Mouse (Mus musculus) adrenal gland, postnatal 10 days (tissue): ENCODE data around the gene Trio. TPM values are rescaled to one million over a fixed set of nuclear protein-coding genes. Genes with fewer than 3 reads are reported as not detected.

Source experiments
- DNase-seq: peaks from one replicate; pipeline ENCODE4 v3.0.0; 2021; ENCODE audit warnings: mixed read lengths
- total RNA-seq, 2 experiments: library from RNA; stranded (reverse); gene quantifications; 2 replicates each; pipeline ENCODE4 v1.2.3; 2021

The Trio gene
- total RNA-seq, 2 experiments from 2014 or later, result 49.8 to 81.3 TPM

GRCm38 (mm10) chr15:27944898-27945297, 80.8 kb downstream of the Trio start:
- no peak for DNase-seq

DNA sequence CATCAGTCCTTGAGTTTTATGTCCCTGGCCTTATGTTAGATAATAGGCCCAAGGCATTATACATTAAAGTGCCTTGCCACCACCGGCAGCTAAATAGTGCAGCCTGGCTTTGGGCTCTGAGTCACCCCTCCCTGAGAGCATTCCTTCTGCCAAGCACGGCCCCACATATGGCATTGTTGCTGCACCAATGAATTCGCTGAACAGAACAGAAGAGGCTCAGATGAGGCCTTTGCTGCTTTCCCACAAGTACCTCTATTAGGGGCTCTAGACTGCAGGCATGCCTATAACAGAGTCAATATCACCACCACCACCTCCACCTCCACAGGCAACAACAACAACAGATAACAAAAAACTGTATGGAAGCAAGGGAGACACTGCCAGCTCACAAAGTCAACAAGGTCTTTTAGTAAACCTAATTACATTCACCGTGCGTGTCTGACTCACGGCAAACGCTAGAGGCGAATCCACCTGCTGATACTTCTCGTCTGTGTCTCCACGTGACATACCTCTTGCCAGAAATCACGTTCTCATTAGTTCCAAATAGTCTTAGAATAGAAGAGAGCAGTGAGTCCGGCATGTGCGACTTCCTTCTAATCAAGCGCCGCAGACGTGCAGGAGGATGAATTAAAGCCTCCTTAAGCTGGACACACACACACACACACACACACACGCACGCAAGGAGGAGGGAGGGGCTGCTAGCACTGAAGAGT, 82.0 kb downstream of the Trio start:
- peak; percentile 43 for DNase-seq

DNA sequence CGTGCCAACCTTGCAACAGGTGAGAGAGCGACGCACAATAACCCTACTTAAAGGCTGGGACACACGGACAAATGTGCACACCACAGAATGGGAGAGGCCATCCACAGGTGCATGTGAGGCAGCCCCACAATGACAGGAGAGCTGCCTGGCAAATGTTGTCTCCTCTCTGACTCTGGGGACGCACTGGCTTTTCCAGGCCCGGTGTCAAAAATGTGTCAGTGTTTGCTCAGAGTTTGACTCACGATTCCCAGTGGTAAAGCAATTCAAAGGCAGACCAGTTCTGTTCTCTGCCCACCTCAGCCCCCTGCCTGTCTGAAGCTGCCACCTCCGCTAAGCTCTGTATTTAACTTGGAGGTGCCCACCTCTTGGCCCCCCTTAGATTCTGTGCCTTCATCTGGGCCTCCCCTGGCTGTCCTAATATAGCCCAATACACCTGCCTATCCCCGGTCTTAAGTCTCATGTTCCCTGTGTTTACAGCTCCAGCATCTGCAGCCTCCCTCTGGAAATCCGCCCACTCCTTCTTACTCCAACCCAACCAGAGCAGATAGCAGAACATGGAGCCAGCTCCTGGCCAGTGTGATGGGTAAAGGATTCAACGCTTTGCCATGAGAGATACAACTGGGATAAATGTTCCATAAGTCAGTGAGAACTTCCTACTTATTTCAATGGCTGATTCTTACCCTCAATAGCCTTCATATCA, 83.3 kb downstream of the Trio start:
- peak; percentile 43 for DNase-seq

DNA sequence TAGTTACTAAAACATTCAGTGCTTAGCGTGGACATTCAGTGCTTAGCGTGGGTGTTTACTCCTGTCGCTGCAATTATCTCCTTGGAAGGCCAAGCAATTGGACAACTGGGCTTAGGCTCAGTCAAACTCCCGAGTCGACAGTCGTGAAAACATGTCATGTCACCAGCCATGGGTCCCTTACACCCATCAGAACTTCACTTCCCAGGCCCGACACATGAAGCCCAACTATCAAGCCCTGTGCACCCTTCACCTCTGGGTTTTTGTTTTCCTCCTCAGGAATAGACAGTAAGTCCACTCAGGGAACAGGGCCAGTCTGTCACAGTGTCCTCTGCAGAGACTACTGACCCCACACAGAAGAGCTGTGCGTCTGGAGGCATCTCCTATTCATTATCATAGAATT, 84.2 kb downstream of the Trio start:
- no peak for DNase-seq

GRCm38 (mm10) chr15:27941020-27941419, 84.6 kb downstream of the Trio start:
- no peak for DNase-seq

- DNase-seq, result no peak
Observed at GRCm38 (mm10) chr15:27940032-27940431, 85.6 kb downstream of the Trio start.

DNA sequence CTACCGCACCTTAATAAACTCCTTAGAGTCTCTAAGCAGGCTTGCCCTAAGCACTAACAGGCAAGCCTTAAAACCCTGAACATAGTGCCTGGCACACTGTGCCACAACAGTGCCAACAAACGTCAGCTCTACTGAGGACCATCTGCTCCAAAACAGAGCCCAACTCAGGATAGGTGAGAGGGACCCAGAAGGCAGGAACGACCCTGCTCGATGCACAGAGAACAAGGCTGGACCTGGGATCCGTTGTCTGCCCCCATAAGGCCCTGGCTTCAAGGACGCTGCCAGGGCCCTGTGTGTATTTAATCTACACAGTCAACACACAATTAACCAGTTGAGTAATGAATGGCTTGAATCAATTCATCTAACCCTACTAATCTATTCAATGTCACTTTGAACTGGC, 86.8 kb downstream of the Trio start:
- DNase-seq, result no peak

DNA sequence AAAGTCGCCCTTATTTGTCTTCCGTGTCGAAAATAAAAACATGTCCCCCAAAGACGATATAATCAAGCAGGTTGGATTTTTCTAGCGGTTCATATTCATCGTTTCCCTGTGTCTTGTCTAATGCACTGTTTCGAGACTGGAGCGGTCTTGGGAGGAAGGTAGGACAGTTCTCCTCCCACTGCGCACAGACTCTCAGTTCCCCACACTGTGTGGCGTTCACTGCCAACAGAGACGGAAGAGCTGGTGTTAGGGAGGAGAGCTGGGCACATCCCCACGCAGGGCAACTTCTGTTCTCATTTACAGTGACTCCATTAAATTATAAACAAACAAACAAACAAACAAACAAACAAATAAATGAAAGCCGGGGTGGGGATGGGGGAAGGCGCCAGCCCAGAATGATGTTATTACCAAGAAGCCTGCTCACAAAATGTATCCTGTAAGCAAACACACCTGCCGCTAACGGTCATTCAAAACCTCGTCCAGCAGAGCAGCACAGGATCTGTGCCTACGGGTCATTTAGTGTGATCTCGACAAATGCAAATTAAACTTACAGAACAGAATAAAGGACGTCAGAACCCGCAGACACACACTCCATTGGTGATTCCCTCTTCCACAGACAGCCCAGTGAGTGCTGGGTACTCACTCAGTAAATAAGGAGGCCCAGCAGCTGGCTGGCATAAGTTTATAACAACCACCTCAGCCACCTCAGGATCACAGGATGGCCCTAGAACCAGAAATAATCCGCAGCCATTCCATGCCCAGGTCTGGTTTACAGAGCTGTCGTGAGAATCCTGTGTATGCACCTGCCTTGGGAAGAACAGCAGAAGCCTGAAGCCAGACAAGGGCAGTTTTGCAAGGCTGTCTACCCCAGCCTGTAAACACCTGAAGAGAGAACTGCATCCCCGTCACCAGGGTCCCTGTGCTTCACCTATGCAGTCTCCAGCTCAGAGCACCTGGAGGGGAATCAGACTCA, 87.5 kb downstream of the Trio start:
- DNase-seq, result no peak

- peak; percentile 66 for DNase-seq
Observed at GRCm38 (mm10) chr15:27937003-27937860, 88.4 kb downstream of the Trio start.

DNA sequence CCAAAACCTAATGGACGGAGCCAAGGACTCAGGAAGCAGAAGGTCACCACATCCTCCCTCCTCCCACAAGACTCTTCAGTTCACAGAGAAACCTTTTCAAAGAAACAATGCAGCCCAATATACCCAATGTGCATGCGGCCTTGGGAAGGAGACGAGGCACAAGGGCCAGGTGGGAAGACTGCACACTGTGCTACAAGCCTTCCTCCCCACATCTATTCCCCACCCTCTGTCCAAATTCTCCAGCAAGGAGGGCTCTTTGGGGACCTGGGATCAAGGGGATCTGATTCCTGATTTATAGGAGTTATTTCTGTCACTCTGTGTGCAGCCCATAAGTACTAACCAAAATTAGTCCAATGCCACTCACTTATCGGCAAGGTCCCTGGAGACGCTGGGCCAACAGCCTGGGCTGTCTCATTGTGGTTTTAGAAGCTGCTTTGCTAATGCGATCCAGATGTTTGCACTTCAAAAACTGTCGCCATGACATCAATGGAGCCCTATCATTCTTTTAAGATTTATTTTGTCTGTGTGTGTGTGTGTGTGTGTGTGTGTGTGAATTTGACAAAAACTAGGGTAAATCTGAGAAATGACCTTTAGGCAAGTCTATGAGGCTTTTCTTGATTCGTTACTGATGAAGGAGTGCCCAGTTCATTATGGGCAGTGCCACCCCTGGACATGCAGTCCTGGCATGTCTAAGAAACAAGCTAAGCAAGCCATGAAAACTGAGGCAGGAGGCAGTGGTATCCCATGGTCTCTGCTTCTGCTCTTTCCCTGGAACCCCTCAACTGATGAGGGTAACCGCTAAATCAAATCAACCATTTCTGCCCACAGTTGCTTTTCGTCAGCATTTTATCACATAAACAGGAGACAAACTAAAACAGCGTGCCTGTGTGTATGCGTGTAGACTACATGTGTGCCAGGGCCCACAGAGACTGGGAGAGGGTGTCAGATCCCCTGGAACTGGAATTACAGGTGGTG, 89.6 kb downstream of the Trio start:
- no peak for DNase-seq

DNA sequence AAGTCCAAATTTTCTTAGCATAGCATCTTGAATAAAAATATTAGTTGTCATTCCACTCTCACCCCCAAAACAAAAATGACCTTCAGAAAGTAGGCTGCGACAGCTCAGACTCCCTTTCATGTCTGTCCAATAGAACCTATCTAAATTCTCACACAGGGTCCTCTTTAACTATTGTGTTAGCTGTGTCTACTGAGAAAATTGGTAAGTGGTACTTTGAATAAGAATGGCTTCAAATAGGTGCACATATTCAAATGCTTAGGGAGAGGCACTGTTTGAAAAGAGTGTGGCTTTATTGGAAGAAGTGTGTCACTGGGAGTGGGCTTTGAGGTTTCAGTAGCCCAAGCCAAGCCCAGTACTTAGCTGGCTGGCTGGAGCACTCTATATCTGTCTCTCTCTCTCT, 92.4 kb downstream of the Trio start:
- DNase-seq, result no peak

DNA sequence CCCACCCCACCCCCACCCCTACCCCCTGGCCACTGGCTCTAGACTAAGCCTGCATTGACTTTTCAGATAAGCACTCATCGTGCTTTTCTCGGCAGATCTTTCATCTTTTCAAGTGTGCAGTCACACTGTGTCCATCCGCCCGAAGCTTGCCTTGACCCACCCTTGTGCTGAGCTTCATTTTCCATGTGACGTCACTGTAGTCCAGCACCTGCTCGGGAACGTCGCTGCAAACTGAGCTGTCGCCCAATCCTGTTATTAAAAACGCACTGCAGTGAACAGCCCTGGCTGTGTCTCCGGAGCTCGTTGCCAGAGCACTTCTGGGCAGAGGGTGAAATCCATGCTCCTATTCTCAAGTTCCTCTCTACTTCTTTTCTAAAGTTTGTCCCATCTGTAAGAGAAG, 93.8 kb downstream of the Trio start:
- DNase-seq, result no peak

DNA sequence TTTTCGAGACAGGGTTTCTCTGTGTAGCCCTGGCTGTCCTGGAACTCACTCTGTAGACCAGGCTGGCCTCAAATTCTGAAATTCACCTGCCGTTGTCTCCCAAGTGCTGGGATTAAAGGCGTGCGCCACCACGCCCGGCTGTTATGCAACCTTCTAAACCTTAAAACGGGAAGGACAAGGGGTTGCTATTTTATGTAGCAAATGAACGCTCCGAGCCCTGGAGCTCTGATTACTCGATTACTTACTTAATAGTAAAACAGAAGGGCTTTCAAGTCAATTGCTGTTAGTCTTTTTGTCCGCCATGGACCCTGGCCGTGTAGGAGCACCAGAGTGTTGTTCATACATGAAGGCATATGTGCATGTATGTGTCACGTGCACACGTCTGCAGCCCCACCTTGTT, 94.2 kb downstream of the Trio start:
- no peak for DNase-seq

DNA sequence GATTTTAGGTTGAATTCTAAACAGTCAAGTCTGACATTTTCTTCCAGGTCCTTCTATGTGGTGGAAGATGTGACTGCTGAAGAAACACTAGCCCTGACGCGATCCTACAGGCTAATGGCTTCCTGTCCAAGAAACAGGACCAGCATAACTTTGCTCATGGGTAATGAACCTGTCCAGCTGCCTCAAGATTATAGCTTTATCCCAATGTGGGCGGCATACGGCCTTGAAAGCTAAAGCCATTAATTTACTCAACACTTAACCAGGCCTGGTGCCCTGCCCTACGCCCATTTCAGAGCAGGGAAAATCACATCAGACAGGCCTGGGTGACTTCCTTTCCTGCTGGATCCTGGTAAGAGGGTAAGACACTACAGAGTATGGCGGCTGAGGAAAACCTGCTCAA, 98.0 kb downstream of the Trio start:
- DNase-seq, result no peak

DNA sequence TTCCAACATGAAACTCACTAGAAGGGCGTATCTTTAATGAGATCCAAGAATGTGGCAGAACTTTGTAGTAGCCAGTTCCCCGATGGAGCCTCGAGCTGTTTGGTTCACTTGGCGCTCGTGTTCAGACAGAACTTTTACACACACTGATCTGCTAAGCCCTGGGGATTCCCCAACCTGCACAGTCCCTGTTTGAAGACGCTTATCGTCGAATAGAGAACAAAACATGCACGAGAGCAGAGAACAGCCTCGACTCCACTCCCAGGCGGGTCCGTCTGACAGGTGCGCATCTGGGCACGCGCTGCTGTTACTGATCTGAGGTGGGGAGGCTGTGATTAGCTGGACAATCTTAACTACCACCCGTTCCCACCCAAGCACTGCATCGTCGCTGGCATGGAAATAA, 98.7 kb downstream of the Trio start:
- DNase-seq, result no peak

- DNase-seq, result no peak
Observed at GRCm38 (mm10) chr15:27926450-27926849, 99.2 kb downstream of the Trio start.

- DNase-seq, result no peak
Observed at GRCm38 (mm10) chr15:27925865-27926264, 99.8 kb downstream of the Trio start.

- DNase-seq, result no peak
Observed at GRCm38 (mm10) chr15:27925004-27925635, 100.5 kb downstream of the Trio start.

GRCm38 (mm10) chr15:27923987-27924341, 101.7 kb downstream of the Trio start:
- no peak for DNase-seq
